Mouse (Mus musculus) neural tube, embryonic 13.5 days (tissue): ENCODE measurements around the gene Cchcr1. TPM values are rescaled to one million over a fixed set of nuclear protein-coding genes. Genes with fewer than 3 reads are reported as not detected.
"Not testable (repeated sequence)": the region's sequence is repeated elsewhere in the genome, so short reads cannot be mapped to it uniquely, and the experiment has no call there.

Experiments
- ATAC-seq: fragments of 200-750 bp; cut with Nextera tagmentation; 2 replicates; pipeline ENCODE4 v1.8.0; 2017; ENCODE audit warnings: low read depth, mild to moderate bottlenecking, moderate TSS enrichment, moderate library complexity
- H3K27ac ChIP-seq: fragments of 300-500 bp; sonication (generic); replicated peaks from 2 replicates; pipeline ENCODE4 v1.5.1; 2015; ENCODE audit warnings: moderate library complexity, mild to moderate bottlenecking, inconsistent platforms
- H3K27me3 ChIP-seq: fragments of 300-500 bp; sonication (generic); 2 replicates; pipeline ENCODE4 v1.6.1; 2015; ENCODE audit warnings: mild to moderate bottlenecking, inconsistent platforms
- H3K36me3 ChIP-seq: fragments of 300-500 bp; sonication (generic); 2 replicates; pipeline ENCODE4 v1.6.1; 2015; ENCODE audit warnings: mild to moderate bottlenecking, inconsistent platforms
- H3K4me1 ChIP-seq: fragments of 300-500 bp; sonication (generic); replicated peaks from 2 replicates; pipeline ENCODE4 v1.6.1; 2015; ENCODE audit warnings: inconsistent platforms
- H3K4me2 ChIP-seq: fragments of 300-500 bp; sonication (generic); 2 replicates; pipeline ENCODE4 v1.6.1; 2015; ENCODE audit warnings: inconsistent platforms, mild to moderate bottlenecking, moderate library complexity
- H3K4me3 ChIP-seq: fragments of 300-500 bp; sonication (generic); 2 replicates; pipeline ENCODE4 v1.5.1; 2015; ENCODE audit warnings: mild to moderate bottlenecking, inconsistent platforms
- H3K9ac ChIP-seq: fragments of 300-500 bp; sonication (generic); 2 replicates; pipeline ENCODE4 v1.6.1; 2015; ENCODE audit warnings: moderate library complexity, mild to moderate bottlenecking, inconsistent platforms
- H3K9me3 ChIP-seq: fragments of 300-500 bp; sonication (generic); 2 replicates; pipeline ENCODE4 v1.6.1; 2016; ENCODE audit warnings: inconsistent platforms
- WGBS: fragments of 180-500 bp; shearing (Covaris S2); methylation state at CpG from one replicate; pipeline ENCODE4 v1.1.7; 2015; 5-methylcytosine and 5-hydroxymethylcytosine counted together
- polyA plus RNA-seq: library from polyadenylated mRNA; unstranded; fragments of >200 nt; fragmentation: Nextera tagmentation; extraction: Ambion mirVana; gene quantifications from 2 replicates; pipeline ENCODE4 v1.2.1, GENCODE M21; 2015

Cchcr1 gene
- polyA plus RNA-seq, 1 experiment from 2014 or later: 6.4 TPM

DNA sequence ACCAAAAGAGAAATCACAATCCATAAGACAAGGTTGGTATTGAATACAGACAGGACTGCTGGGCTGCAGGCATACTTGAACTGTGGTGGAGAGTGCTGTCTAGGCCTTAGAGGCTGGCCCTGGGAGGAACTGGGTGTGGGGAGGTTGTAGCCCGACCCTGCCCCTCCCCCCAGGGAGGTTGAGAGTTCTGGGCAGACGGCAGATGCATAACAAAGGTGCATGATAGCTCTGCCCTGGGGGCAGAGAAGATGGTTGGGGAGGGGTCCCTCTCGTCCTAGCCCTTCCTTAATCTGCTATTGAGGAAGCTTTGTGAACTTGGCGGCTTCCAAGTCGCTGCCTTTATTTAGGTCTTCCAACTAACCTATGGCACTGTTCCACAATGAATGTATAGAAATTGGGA is 13.1 kb upstream of the Cchcr1 start:
- no peak overlapping the region for H3K27ac ChIP-seq
- peaks cover 39% of the 10 kb centered on the region for H3K27me3 ChIP-seq
- no peak overlapping the region for H3K9ac ChIP-seq
- WGBS: 16% methylated on average over 5 of the region's 5 CpGs
- 0 out of 2 replicates have a peak, but pooled peaks cover 4% of the 10 kb centered on the region for H3K4me1 ChIP-seq
- H3K9me3 ChIP-seq: no peaks in the 10 kb centered on the region
- no peak for ATAC-seq
- H3K36me3 ChIP-seq: no peaks in the 10 kb centered on the region
- no peak overlapping the region for H3K4me3 ChIP-seq
- no peak overlapping the region for H3K4me2 ChIP-seq

DNA sequence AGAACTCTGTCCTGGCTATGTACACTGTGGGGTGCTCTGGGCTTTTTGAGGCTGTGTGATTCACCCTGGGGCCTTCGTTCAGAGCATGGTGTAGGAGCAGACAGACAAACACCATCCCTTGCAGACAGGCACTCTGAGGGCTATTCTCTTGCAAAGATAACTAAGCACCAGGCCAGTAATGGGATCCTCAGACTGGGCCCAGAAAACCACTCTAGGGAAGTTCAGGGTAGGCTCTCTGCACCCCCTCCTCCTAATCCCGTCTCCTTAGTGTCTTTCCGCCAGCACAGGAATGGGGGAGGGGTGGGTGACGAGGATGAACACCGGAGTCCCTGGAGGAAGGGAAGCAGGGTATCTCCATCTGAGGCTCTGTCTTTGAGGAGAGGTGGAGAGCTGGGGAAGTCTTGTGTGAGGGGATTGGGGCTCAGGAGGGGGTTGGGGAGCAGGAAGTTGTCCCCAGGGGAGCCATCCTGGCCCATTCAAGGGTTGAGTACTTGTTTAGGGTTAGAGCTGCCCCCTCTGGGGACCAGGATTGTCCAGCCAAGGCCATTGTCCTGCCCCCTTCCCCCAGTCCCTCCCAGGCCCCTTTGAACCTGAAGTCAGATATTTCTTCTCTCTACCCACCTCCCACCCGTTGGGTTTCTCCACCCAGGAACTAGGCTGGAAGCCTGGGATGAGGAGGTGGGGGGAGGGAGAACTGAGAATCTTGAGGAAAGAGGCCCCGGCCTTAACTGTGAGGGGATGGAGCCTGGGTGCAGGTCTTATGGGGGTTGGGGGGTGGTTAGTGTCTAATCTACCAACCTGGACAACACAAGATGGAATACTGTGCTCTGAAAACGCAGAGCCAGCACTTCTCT is 12.0 kb upstream of the Cchcr1 start:
- WGBS: 20% methylated on average over 8 of the region's 8 CpGs
- Histone ChIP-seq H3K27ac (no peak overlapping the region), H3K4me2 (no peak overlapping the region), H3K4me1 (0 out of 2 replicates have a peak, but pooled peaks cover 4% of the 10 kb centered on the region), H3K27me3 (peaks cover 39% of the 10 kb centered on the region), H3K36me3 (no peaks in the 10 kb centered on the region), H3K4me3 (no peak overlapping the region), H3K9me3 (no peaks in the 10 kb centered on the region), H3K9ac (no peak overlapping the region)
- ATAC-seq: no peak

DNA sequence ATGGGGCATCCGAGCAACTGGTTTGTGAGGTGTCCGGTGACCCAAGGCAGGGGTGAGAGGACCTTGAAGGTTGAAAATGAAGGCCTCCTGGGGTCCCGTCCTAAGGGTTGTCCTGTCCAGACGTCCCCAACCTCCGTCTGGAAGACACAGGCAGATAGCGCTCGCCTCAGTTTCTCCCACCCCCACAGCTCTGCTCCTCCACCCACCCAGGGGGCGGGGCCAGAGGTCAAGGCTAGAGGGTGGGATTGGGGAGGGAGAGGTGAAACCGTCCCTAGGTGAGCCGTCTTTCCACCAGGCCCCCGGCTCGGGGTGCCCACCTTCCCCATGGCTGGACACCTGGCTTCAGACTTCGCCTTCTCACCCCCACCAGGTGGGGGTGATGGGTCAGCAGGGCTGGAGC is 11.1 kb upstream of the Cchcr1 start, which contains the start of gene Pou5f1:
Gene Pou5f1, plus strand, starts transcription at position 243 of the 400 bp plus-strand sequence.
- peaks cover 39% of the 10 kb centered on the region for H3K27me3 ChIP-seq
- 52% methylated on average over 13 of the region's 13 CpGs for WGBS
- no peak for ATAC-seq
- no peaks in the 10 kb centered on the region for H3K36me3 ChIP-seq
- 0 out of 2 replicates have a peak, but pooled peaks cover 4% of the 10 kb centered on the region for H3K4me1 ChIP-seq
- no peak within 1 kb of the TSS for H3K9ac ChIP-seq
- H3K27ac ChIP-seq: no peak within 1 kb of the TSS
- no peak within 1 kb of the TSS for H3K4me3 ChIP-seq
- no peak within 1 kb of the TSS for H3K4me2 ChIP-seq
- H3K9me3 ChIP-seq: no peaks in the 10 kb centered on the region

DNA sequence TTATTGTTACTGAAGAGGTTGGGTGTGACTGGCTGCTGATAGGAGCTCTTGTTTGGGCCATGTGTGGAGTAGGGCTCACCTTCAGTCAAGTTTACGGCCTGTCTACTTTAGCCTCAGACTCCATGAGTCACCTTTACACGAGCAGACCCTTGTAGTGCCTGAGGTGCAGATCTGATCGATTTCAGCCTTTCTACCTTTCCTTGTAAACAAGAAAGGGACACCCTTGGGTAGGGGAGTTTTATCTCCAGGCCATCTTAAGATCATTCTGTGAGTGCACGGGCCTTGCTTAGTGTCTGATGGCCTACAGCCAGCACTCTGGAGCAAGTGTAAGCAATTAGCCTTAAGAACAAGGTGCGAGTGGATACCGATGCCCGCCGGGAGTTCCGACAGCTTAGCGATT is 10.0 kb upstream of the Cchcr1 start:
- H3K4me3 ChIP-seq: no peak overlapping the region
- no peak overlapping the region for H3K4me2 ChIP-seq
- WGBS: 19% methylated on average over 10 of the region's 10 CpGs
- H3K27ac ChIP-seq: no peak overlapping the region
- 0 out of 2 replicates have a peak, but pooled peaks cover 4% of the 10 kb centered on the region for H3K4me1 ChIP-seq
- no peaks in the 10 kb centered on the region for H3K9me3 ChIP-seq
- H3K9ac ChIP-seq: no peak overlapping the region
- H3K36me3 ChIP-seq: no peaks in the 10 kb centered on the region
- peaks cover 39% of the 10 kb centered on the region for H3K27me3 ChIP-seq
- ATAC-seq: no peak

DNA sequence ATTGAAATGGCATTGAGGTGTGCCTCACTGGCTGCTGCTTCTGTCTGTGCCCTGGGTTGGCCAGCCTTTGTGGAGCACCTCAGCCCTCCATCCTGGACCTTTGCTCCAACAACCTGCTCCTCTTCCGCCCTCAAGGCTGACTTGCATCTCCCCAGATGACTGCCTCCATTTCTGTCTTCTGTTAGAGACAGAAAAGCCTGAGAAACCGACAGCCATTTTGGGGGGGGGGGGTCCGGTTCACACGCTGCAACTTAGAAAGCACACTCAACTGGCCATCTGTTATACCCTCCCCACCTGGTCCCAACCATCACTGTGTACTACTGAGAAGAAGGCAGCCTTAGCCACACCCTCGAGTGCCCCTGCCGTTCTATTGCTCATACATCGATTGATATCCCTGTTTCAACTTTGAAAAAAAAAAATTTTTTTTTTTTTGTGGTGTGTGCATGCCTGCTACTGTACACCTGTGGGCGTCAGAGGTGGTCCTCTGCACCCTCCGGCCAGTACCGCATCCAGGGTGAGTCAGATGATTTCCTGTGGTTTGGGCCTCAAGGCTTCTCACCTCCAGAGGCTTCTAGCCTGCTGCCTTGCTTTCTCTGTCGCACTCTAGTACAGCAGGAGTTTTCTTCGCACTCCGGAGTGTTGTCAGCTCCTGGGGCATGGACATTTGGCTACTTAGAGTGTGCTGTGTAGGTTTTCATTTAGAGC is 9.2 kb upstream of the Cchcr1 start:
- Histone ChIP-seq H3K36me3 (no peaks in the 10 kb centered on the region), H3K4me2 (no peak overlapping the region), H3K9me3 (no peaks in the 10 kb centered on the region), H3K4me1 (0 out of 2 replicates have a peak, but pooled peaks cover 4% of the 10 kb centered on the region), H3K9ac (no peak overlapping the region), H3K27me3 (peaks cover 39% of the 10 kb centered on the region), H3K27ac (no peak overlapping the region), H3K4me3 (no peak overlapping the region)
- WGBS: 29% methylated on average over 13 of the region's 13 CpGs
- no peak for ATAC-seq

DNA sequence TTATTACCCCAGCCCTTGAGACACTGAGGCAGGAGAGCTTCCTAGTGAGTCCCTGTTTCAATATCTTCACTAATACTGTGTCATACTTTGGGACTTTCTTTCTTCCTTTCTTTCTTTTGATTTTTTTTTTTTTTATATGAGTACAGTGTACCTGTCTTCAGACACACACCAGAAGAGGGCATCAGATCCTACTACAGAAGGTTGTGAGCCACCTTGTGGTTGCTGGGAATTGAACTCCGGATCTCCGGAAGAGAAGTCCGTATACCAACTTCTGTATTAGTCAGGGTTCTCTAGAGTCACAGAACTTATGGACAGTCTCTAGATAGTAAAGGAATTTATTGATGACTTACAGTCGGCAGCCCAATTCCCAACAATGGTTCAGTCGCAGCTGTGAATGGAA is 8.6 kb upstream of the Cchcr1 start:
- WGBS: 57% methylated on average over 5 of the region's 5 CpGs
- not testable (repeated sequence) for ATAC-seq, H3K4me2 ChIP-seq

DNA sequence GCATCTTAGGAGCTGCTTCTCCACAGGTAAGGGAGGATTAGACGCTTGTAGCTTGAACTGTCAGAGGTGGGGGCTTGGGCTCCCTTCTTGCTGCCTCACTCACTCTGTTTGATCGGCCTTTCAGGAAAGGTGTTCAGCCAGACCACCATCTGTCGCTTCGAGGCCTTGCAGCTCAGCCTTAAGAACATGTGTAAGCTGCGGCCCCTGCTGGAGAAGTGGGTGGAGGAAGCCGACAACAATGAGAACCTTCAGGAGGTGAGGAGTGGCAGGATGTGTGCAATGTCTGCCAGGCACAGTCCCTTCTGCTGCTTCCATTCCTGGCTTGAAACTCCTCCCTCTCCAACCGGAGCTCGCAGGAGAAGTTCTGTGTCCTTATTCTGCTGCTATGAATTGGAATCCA is 7.6 kb upstream of the Cchcr1 start:
- H3K4me2 ChIP-seq: no peak overlapping the region
- 45% methylated on average over 8 of the region's 8 CpGs for WGBS
- H3K36me3 ChIP-seq: no peaks in the 10 kb centered on the region
- no peak for ATAC-seq
- H3K9ac ChIP-seq: no peak overlapping the region
- H3K9me3 ChIP-seq: no peaks in the 10 kb centered on the region
- H3K27me3 ChIP-seq: peaks cover 39% of the 10 kb centered on the region
- H3K4me3 ChIP-seq: no peak overlapping the region
- 0 out of 2 replicates have a peak, but pooled peaks cover 4% of the 10 kb centered on the region for H3K4me1 ChIP-seq
- no peak overlapping the region for H3K27ac ChIP-seq

More for the DNA sequence above, 8.6 kb upstream of the Cchcr1 start:
- H3K4me3 ChIP-seq, H3K27ac ChIP-seq, H3K4me1 ChIP-seq, H3K9me3 ChIP-seq, H3K36me3 ChIP-seq, H3K9ac ChIP-seq: not testable (repeated sequence)
- H3K27me3 ChIP-seq: peaks cover 39% of the 10 kb centered on the region

DNA sequence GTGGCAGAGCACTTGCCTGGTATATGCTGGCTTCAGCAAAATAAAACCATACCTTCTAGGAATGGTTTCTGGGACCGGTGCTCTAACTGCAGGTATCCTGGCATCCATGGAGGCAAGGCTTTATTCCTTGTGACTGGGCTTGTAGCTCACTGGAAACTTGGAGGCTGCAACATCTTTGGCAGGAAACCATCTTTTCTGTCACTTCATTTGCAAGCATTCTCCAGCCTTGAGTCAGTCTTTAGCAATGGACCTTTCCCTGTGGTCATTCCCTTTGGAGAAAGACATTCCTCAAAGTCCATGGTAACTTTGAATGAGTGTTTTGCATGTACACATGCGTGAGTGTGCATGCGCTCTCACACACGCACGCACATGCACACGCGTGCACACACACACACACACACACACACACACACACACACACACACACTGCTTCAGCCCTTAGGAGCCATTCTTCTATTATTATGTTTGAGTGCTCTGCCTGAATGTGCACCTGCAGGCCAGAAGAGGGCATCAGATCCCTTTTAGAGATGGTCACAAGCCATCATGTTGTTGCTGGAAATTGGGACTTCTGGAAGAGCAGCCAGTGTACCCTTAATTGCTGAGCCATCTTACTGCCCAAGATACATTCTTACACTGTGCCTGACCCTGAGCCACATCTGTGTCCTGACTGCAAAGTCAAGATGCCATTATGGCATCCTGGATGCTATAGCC is 3.8 kb upstream of the Cchcr1 start:
- Histone ChIP-seq H3K4me2 (no peak overlapping the region), H3K27me3 (peaks cover 10% of the 10 kb centered on the region), H3K9ac (0 out of 2 replicates have a peak overlapping the region, but pooled peaks have one; percentile 22), H3K27ac (no peak overlapping the region), H3K9me3 (no peaks in the 10 kb centered on the region), H3K4me3 (no peak overlapping the region), H3K4me1 (peaks cover 30% of the 10 kb centered on the region), H3K36me3 (no peaks in the 10 kb centered on the region)
- no peak for ATAC-seq
- WGBS: 86% methylated on average over 7 of the region's 7 CpGs

DNA sequence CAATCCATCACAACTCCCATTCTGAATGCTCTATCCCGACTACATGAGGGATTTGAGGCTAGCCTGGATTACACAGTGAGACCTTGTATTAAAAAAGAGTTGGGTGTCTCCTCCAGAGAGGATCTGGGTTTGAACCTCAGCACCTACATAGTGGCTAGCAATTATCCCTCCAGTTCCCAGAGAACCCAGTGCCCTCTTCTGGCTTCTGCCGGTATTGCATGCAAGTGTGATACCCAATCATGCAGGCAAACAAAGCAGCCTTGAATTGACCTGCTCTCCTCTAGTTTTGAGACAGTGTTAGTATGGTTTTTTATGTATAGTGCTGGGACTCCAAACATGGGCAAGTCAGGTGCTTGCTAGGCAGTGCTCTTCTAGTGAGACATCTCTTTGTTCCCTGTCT is 3.0 kb upstream of the Cchcr1 start:
- H3K4me1 ChIP-seq: peaks cover 31% of the 10 kb centered on the region
- H3K9me3 ChIP-seq: no peaks in the 10 kb centered on the region
- 21% methylated on average over 2 of the region's 2 CpGs for WGBS
- peaks cover 8% of the 10 kb centered on the region; the same call in 1 of the 2 replicates for H3K27me3 ChIP-seq
- no peaks in the 10 kb centered on the region for H3K36me3 ChIP-seq
- no peak overlapping the region for H3K4me2 ChIP-seq
- no peak for ATAC-seq
- no peak overlapping the region for H3K9ac ChIP-seq
- H3K27ac ChIP-seq: no peak overlapping the region
- no peak overlapping the region for H3K4me3 ChIP-seq

DNA sequence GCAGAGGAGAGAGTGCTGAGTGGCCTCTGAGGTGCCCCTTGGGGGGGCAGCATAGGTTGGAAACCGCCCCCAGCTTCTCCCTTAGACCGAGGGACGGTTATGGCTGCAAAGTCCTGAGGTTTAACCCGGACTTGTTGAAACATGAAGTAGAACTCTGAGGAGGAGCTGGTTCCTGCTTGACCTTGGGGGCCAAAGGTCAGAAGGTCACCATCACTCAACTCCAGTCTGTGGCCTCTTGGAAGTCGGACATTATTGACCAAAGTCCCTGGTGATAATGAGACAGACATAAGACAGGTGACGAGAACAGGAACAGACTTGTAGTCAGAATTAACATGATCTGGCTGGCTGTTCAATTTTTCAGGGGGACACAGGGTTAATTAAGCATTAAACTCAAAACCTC is 2.1 kb upstream of the Cchcr1 start:
- 0 out of 2 replicates have a peak overlapping the region, but pooled peaks have one; percentile 48 for H3K4me3 ChIP-seq
- peaks cover 8% of the 10 kb centered on the region; the same call in 1 of the 2 replicates for H3K27me3 ChIP-seq
- H3K9ac ChIP-seq: peak overlapping the region; percentile 67; the same call in 1 of the 2 replicates
- H3K27ac ChIP-seq: no peak overlapping the region
- ATAC-seq: no peak
- no peaks in the 10 kb centered on the region for H3K9me3 ChIP-seq
- peak overlapping the region; percentile 71 for H3K4me2 ChIP-seq
- H3K4me1 ChIP-seq: peaks cover 31% of the 10 kb centered on the region
- WGBS: 42% methylated on average over 6 of the region's 6 CpGs
- no peaks in the 10 kb centered on the region for H3K36me3 ChIP-seq

DNA sequence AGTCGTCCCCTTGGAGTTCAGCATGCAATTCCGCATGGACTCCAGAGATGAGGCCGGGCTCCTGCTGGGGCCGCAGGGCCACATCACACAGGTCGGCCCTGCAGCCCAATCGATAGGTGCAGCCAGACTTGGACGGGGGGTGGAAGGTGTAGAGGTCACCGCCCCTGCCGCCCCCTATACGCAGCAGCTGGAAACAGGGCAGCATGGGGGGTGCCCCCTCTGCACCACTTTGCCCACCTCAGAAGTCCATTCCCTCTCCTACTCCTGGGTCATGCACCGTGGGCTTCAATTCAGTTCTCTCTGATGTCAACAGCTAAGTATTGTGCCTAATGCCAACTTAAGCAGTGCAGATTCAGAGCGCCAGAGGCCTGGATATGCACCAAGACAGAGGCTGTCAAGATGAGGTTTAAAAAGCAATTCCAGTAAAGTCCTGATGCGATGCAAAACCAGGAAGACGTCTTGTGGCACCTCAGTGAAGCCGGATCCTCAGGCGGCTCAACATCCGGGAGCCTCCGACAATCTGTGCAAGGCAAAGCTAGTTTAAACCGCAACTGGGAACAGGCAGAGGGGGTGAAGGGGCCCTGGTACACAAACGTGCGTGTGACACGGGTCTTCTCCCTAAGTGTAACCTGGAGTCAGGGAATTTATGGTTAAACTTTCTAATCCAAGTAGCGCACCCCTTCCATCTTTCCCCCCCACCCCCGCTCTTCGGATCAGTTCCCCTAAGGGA is 824 bp upstream of the Cchcr1 start:
- WGBS: 7% methylated on average over 25 of the region's 25 CpGs
- Histone ChIP-seq H3K9ac (peak overlapping the region; percentile 67), H3K36me3 (no peaks in the 10 kb centered on the region), H3K4me1 (peaks cover 31% of the 10 kb centered on the region), H3K4me2 (peak overlapping the region; percentile 71), H3K27ac (no peak overlapping the region), H3K4me3 (peak overlapping the region; percentile 48), H3K27me3 (peaks cover 8% of the 10 kb centered on the region; the same call in 1 of the 2 replicates), H3K9me3 (no peaks in the 10 kb centered on the region)
- peak; percentile 28 for ATAC-seq
